Mouse (Mus musculus) colon, adult 2 months (tissue): ENCODE data around the gene Specc1l. TPM values are rescaled to one million over a fixed set of nuclear protein-coding genes. Genes with fewer than 3 reads are reported as not detected.

Experiments used
- polyA plus RNA-seq: library from polyadenylated mRNA; depleted of rRNA; stranded (reverse); fragments of >200 nt; gene quantifications from 2 replicates; pipeline ENCODE4 v1.2.3, GENCODE M21; 2012; rRNA removed

Specc1l gene
- polyA plus RNA-seq, result 33.9 and 42.5 TPM in 2 replicates

DNA sequence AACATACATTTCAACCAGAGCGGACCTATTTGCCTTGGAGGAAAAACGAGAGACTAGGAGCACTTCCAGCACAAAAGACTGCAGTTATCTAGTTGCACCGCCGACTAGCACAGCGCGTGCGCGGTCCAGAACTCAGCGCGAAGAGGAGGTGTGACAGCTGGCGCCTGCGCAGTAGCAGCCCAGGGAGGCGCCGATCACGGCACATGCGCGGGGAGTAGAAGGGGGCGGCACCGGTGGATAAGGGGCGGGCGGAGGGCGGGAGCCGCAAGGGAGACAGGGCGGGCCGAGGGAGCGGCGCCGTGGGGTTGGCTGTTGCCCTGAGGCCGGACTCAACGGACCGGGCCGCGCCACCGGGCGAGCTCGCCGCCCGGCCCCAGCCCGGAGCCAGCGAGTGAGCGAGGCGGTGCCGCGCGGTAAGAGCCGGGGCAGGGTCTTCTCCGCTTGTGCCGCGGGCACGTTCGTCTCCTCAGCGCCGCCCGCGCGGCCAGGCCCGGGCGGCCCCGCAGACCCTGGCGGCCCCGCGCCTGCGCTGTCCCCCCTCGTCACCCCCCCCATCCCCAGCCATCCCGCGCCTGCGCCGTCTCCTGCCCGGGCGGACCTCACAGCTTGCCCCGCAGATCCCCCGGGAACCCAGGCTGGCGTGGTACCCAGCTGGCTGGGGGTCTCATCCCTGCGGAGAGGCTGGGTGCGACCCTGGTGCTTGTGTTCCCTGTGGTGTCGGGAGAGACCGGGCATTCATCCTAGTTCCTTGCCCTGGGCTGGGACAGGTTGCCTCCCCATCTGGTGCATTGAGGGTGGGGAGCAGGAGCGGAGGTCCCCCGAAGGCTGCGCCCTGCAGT, at the start of gene Specc1l:
Gene Specc1l, plus strand, starts transcription at position 267 of the 839 bp plus-strand sequence.

DNA sequence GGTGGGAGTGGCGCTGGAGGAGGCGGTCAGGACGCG, 104.8 kb downstream of the Specc1l start, which contains the start of gene Adora2a:
Gene Adora2a, plus strand, starts transcription at position 6 of the 36 bp plus-strand sequence.

Other genes with a start within 250 kb of the Specc1l start
- 3.8 and 4.0 TPM in 2 replicates for gene Gnaz, start 244.9 kb upstream of the Specc1l start, polyA plus RNA-seq
- gene Rsph14, start 179.5 kb upstream of the Specc1l start, polyA plus RNA-seq, result not detected in 2 replicates
- gene Rab36, start 175.0 kb upstream of the Specc1l start, polyA plus RNA-seq, result 3.9 and 4.9 TPM in 2 replicates
- 22.7 and 25.4 TPM in 2 replicates for gene Bcr, start 151.5 kb upstream of the Specc1l start, polyA plus RNA-seq
- 4.0 and 4.8 TPM in 2 replicates for gene Adora2a, start 104.8 kb downstream of the Specc1l start, polyA plus RNA-seq
- gene Upb1, start 189.0 kb downstream of the Specc1l start, polyA plus RNA-seq, result 1.6 and 3.1 TPM in 2 replicates